Mouse (Mus musculus) liver, embryonic 16.5 days (tissue): ENCODE measurements at regions not wholly inside any gene's neighbourhood (a gene's known extent, or its start where the extent isn't known, plus 50 kb on each side); places are given as distances from the start of the nearest gene placed in this dataset.

Experiments
- ATAC-seq: fragments of 200-750 bp; cut with Nextera tagmentation; 2 replicates; pipeline ENCODE4 v1.8.0; 2017; ENCODE audit warnings: low read depth, mild to moderate bottlenecking, moderate number of reproducible peaks, moderate library complexity
- H3K27ac ChIP-seq: fragments of 300-500 bp; sonication (generic); 2 replicates; pipeline ENCODE4 v1.5.1; 2014; ENCODE audit warnings: mild to moderate bottlenecking, low read length
- H3K27me3 ChIP-seq: fragments of 300-500 bp; sonication (generic); 2 replicates; pipeline ENCODE4 v1.6.1; 2014; ENCODE audit warnings: low read depth, low read length, mixed read lengths; ENCODE audit not compliant: control insufficient read depth, insufficient read depth
- H3K36me3 ChIP-seq: fragments of 300-500 bp; sonication (generic); 2 replicates; pipeline ENCODE4 v1.6.1; 2014; ENCODE audit warnings: mild to moderate bottlenecking; ENCODE audit not compliant: control insufficient read depth, insufficient read depth
- H3K4me1 ChIP-seq: fragments of 300-500 bp; sonication (generic); 2 replicates; pipeline ENCODE4 v1.6.1; 2014; ENCODE audit warnings: low read depth, low read length, mixed read lengths; ENCODE audit not compliant: control insufficient read depth
- H3K4me2 ChIP-seq: fragments of 300-500 bp; sonication (generic); 2 replicates; pipeline ENCODE4 v1.6.1; 2014; ENCODE audit warnings: low read depth, low read length, mixed read lengths
- H3K4me3 ChIP-seq: fragments of 300-500 bp; sonication (generic); 2 replicates; pipeline ENCODE4 v1.5.1; 2014; ENCODE audit warnings: low read depth, mild to moderate bottlenecking, low read length
- H3K9ac ChIP-seq: fragments of 300-500 bp; sonication (generic); 2 replicates; pipeline ENCODE4 v1.6.1; 2014; ENCODE audit warnings: low read depth, low read length
- H3K9me3 ChIP-seq: fragments of 300-500 bp; sonication (generic); replicated peaks from 2 replicates; pipeline ENCODE4 v1.6.1; 2016; ENCODE audit warnings: low read length; ENCODE audit not compliant: control insufficient read depth
- WGBS: fragments of 180-500 bp; shearing (Covaris S2); extraction: QIAGEN DNeasy Blood & Tissue Kit; methylation state at CpG from one replicate; pipeline ENCODE4 v1.1.7; 2014; ENCODE audit not compliant: insufficient replicate concordance; 5-methylcytosine and 5-hydroxymethylcytosine counted together

GRCm38 (mm10) chr19:60124638-60125037 is 101.9 kb downstream of the Fam204a start:
- Histone ChIP-seq H3K36me3 (no peaks in the 10 kb centered on the region), H3K4me1 (no peaks in the 10 kb centered on the region), H3K27me3 (no peaks in the 10 kb centered on the region), H3K9ac (no peak overlapping the region), H3K4me3 (no peak overlapping the region), H3K9me3 (no peaks in the 10 kb centered on the region), H3K27ac (no peak overlapping the region), H3K4me2 (no peak overlapping the region)
- ATAC-seq: no peak
- 57% methylated on average over 2 of the region's 2 CpGs for WGBS

- Histone ChIP-seq H3K4me1 (no peaks in the 10 kb centered on the region), H3K9me3 (no peaks in the 10 kb centered on the region), H3K27me3 (no peaks in the 10 kb centered on the region), H3K4me2 (no peak overlapping the region), H3K36me3 (no peaks in the 10 kb centered on the region), H3K4me3 (no peak overlapping the region), H3K9ac (no peak overlapping the region), H3K27ac (no peak overlapping the region)
- no peak for ATAC-seq
- WGBS: 45% methylated on average over 5 of the region's 5 CpGs
Measured at GRCm38 (mm10) chr19:60120917-60121316, 105.6 kb downstream of the Fam204a start.

GRCm38 (mm10) chr19:60119051-60119450 is 107.5 kb downstream of the Fam204a start:
- no peak overlapping the region for H3K4me2 ChIP-seq
- no peaks in the 10 kb centered on the region for H3K9me3 ChIP-seq
- H3K4me1 ChIP-seq: no peaks in the 10 kb centered on the region
- no peaks in the 10 kb centered on the region for H3K27me3 ChIP-seq
- H3K27ac ChIP-seq: no peak overlapping the region
- H3K9ac ChIP-seq: no peak overlapping the region
- no peak for ATAC-seq
- no peaks in the 10 kb centered on the region for H3K36me3 ChIP-seq
- H3K4me3 ChIP-seq: no peak overlapping the region
- WGBS: 47% methylated on average over 1 of the region's 1 CpGs

- Histone ChIP-seq H3K27me3 (no peaks in the 10 kb centered on the region), H3K9me3 (no peaks in the 10 kb centered on the region), H3K36me3 (no peaks in the 10 kb centered on the region), H3K4me3 (no peak overlapping the region), H3K9ac (no peak overlapping the region), H3K27ac (no peak overlapping the region), H3K4me1 (no peaks in the 10 kb centered on the region), H3K4me2 (no peak overlapping the region)
- ATAC-seq: no peak
- WGBS: 59% methylated on average over 7 of the region's 7 CpGs
Measured at GRCm38 (mm10) chr19:60113666-60114388, 112.7 kb downstream of the Fam204a start.

GRCm38 (mm10) chr19:60110278-60110677 is 116.2 kb downstream of the Fam204a start:
- Histone ChIP-seq H3K4me2 (no peak overlapping the region), H3K36me3 (no peaks in the 10 kb centered on the region), H3K9me3 (no peaks in the 10 kb centered on the region), H3K4me1 (no peaks in the 10 kb centered on the region), H3K27ac (no peak overlapping the region), H3K4me3 (no peak overlapping the region), H3K27me3 (no peaks in the 10 kb centered on the region), H3K9ac (no peak overlapping the region)
- WGBS: 69% methylated on average over 6 of the region's 6 CpGs
- ATAC-seq: no peak

- H3K36me3 ChIP-seq: no peaks in the 10 kb centered on the region
- H3K4me1 ChIP-seq: no peaks in the 10 kb centered on the region
- no peaks in the 10 kb centered on the region for H3K27me3 ChIP-seq
- no peak overlapping the region for H3K27ac ChIP-seq
- no peak overlapping the region for H3K9ac ChIP-seq
- H3K4me3 ChIP-seq: no peak overlapping the region
- WGBS: 72% methylated on average over 8 of the region's 8 CpGs
- H3K4me2 ChIP-seq: no peak overlapping the region
- H3K9me3 ChIP-seq: no peaks in the 10 kb centered on the region
- no peak for ATAC-seq
Measured at GRCm38 (mm10) chr19:60109488-60109887, 117.0 kb downstream of the Fam204a start.

GRCm38 (mm10) chr19:60097915-60098314 is 128.6 kb downstream of the Fam204a start:
- Histone ChIP-seq H3K27ac (no peak overlapping the region), H3K4me3 (no peak overlapping the region), H3K9ac (no peak overlapping the region), H3K9me3 (no peaks in the 10 kb centered on the region), H3K4me2 (no peak overlapping the region), H3K36me3 (no peaks in the 10 kb centered on the region), H3K27me3 (no peaks in the 10 kb centered on the region), H3K4me1 (no peaks in the 10 kb centered on the region)
- ATAC-seq: no peak
- 48% methylated on average over 3 of the region's 3 CpGs for WGBS

GRCm38 (mm10) chr19:60074986-60075385 is 131.5 kb upstream of the Rab11fip2 start:
- Histone ChIP-seq H3K4me1 (no peaks in the 10 kb centered on the region), H3K4me2 (no peak overlapping the region), H3K9me3 (no peaks in the 10 kb centered on the region), H3K9ac (no peak overlapping the region), H3K27me3 (no peaks in the 10 kb centered on the region), H3K4me3 (no peak overlapping the region), H3K27ac (no peak overlapping the region), H3K36me3 (no peaks in the 10 kb centered on the region)
- ATAC-seq: no peak
- WGBS: 53% methylated on average over 3 of the region's 3 CpGs

GRCm38 (mm10) chr19:60073328-60073727 is 129.9 kb upstream of the Rab11fip2 start:
- 14% methylated on average over 1 of the region's 1 CpGs for WGBS
- Histone ChIP-seq H3K36me3 (no peaks in the 10 kb centered on the region), H3K4me2 (no peak overlapping the region), H3K4me1 (no peaks in the 10 kb centered on the region), H3K9me3 (no peaks in the 10 kb centered on the region), H3K4me3 (no peak overlapping the region), H3K27me3 (no peaks in the 10 kb centered on the region), H3K27ac (no peak overlapping the region), H3K9ac (no peak overlapping the region)
- no peak for ATAC-seq
